8 mouse cellular contexts compared by ENCODE assay signal in genomic region chr11:69754701-69755100, GRCm38 (mm10). TPM values are rescaled to one million over a fixed set of nuclear protein-coding genes. Genes with fewer than 3 reads are reported as not detected.
DNase-seq lines count a peak whose midpoint lies in the region; ATAC-seq and TF ChIP-seq lines count a peak whose summit lies in the region.

No protein-coding gene starts in this region.

- H3K4me3 ChIP-seq in forebrain, embryonic 10.5 days, result peak overlapping the region; percentile 66; the same call in 1 of the 2 replicates
- H3K4me3 ChIP-seq in forebrain, embryonic 11.5 days (ENCODE audit: low read depth, low read length), result no peak overlapping the region
- H3K4me3 ChIP-seq in C2C12 (ENCODE audit: insufficient read depth, poor library complexity, severe bottlenecking), result no peak overlapping the region

- no peaks in the 10 kb centered on the region for H3K27me3 ChIP-seq in forebrain, embryonic 10.5 days (ENCODE audit: poor library complexity, severe bottlenecking)
- H3K27me3 ChIP-seq in forebrain, embryonic 11.5 days (ENCODE audit: control insufficient read depth, insufficient read depth, low read length), result no peaks in the 10 kb centered on the region
- H3K27me3 ChIP-seq in C2C12 (ENCODE audit: control insufficient read depth, insufficient read depth, insufficient read length), result no peaks in the 10 kb centered on the region

- H3K9me3 ChIP-seq in forebrain, embryonic 10.5 days, result no peaks in the 10 kb centered on the region
- no peaks in the 10 kb centered on the region for H3K9me3 ChIP-seq in forebrain, embryonic 11.5 days (ENCODE audit: control insufficient read depth, low read length)

- WGBS in forebrain, embryonic 10.5 days, result 69% methylated on average over 3 of the region's 3 CpGs
- 63% methylated on average over 3 of the region's 3 CpGs for WGBS in forebrain, embryonic 11.5 days

- H3K79me3 ChIP-seq in C2C12 (ENCODE audit: low read depth), result peaks cover 84% of the 10 kb centered on the region

- H3K79me2 ChIP-seq in C2C12 (ENCODE audit: control insufficient read depth, insufficient read depth), result peaks cover 85% of the 10 kb centered on the region

- peaks cover 19% of the 10 kb centered on the region for H3K36me3 ChIP-seq in forebrain, embryonic 10.5 days (replicated peaks)
- H3K36me3 ChIP-seq in forebrain, embryonic 11.5 days (ENCODE audit: control insufficient read depth, insufficient read depth, low read length), result no peaks in the 10 kb centered on the region
- peaks cover 45% of the 10 kb centered on the region for H3K36me3 ChIP-seq in C2C12 (ENCODE audit: control insufficient read depth, insufficient read depth)

- H3K4me1 ChIP-seq in forebrain, embryonic 10.5 days, result peaks cover 49% of the 10 kb centered on the region
- H3K4me1 ChIP-seq in forebrain, embryonic 11.5 days (replicated peaks; ENCODE audit: control insufficient read depth, insufficient read depth, low read length), result peaks cover 7% of the 10 kb centered on the region

- no peak overlapping the region for H3K9ac ChIP-seq in forebrain, embryonic 11.5 days (ENCODE audit: low read length)

- H3K27ac ChIP-seq in forebrain, embryonic 10.5 days, result no peak overlapping the region
- no peak overlapping the region for H3K27ac ChIP-seq in forebrain, embryonic 11.5 days (ENCODE audit: low read depth, low read length)

- ATAC-seq in forebrain, embryonic 11.5 days (replicated peaks; ENCODE audit: low FRiP score), result no peak

- no peak overlapping the region for H3ac ChIP-seq in C2C12 (ENCODE audit: control insufficient read depth, insufficient read length, low read depth)

- DNase-seq in forebrain, embryonic 10.5 days (ENCODE audit: extremely low spot score, low spot score), result no peak
- no peak for DNase-seq in forebrain, embryonic 11.5 days (ENCODE audit: low spot score)
- DNase-seq in cerebellum, postnatal 10 days, result peak; percentile 74 to 83
- peak; percentile 92 for DNase-seq in induced T-regulatory cell, adult 2 months (ENCODE audit: low read depth)
- peak; percentile 35 for DNase-seq in mesoderm, embryonic 11.5 days (ENCODE audit: low read depth, low spot score)
- DNase-seq in right cerebral cortex, postnatal 4 days, result no peak
- no peak for DNase-seq in gastrocnemius, postnatal 10 days

- peak; percentile 25 for TF ChIP-seq CTCF in C2C12 (IDR thresholded peaks at IDR 0.05; ENCODE audit: control insufficient read depth, insufficient read depth, insufficient read length)

- no peak overlapping the region for H3K4me2 ChIP-seq in forebrain, embryonic 11.5 days (ENCODE audit: low read depth, low read length, severe bottlenecking)

TF ChIP-seq in C2C12, 6 proteins besides CTCF, POLR2A, EP300 and RAD21:
- TF ChIP-seq MYOD1 (IDR thresholded peaks at IDR 0.05; ENCODE audit: control insufficient read depth, insufficient read length, low read depth) (no peak), FOSL1 (IDR thresholded peaks at IDR 0.05; ENCODE audit: insufficient read depth, low read length, poor library complexity, severe bottlenecking) (no peak), USF1 (IDR thresholded peaks at IDR 0.05; ENCODE audit: low read depth) (no peak), MAX (IDR thresholded peaks at IDR 0.05) (peak; percentile 29), CEBPB (IDR thresholded peaks at IDR 0.05; ENCODE audit: low read depth) (no peak)
TF ChIP-seq in C2C12: peak in this region for 1.

RNA-seq across cellular contexts. Expression of gene Polr2a, which starts 3.7 kb away (rescaled TPM):
- polyA plus RNA-seq in forebrain, embryonic 10.5 days (2016; fragmentation: Nextera tagmentation; extraction: Ambion mirVana), result 32.9 and 34.5 TPM in 2 replicates
- polyA plus RNA-seq in forebrain, embryonic 11.5 days (2014; fragmentation: Nextera tagmentation; extraction: Ambion mirVana), result 61.2 and 65.7 TPM in 2 replicates
- 84.2 TPM for polyA plus RNA-seq in C2C12 (2012; fragmentation: generic; extraction: Trizol)
- 10 to 100 TPM; 45.9 to 49.4 TPM for total RNA-seq in gastrocnemius, postnatal 10 days (2021)

RNA-seq across cellular contexts. Expression of gene Slc35g3, which starts 7.1 kb away (rescaled TPM):
- 0.14 TPM in 1 of 2 replicates, not detected in the other for polyA plus RNA-seq in forebrain, embryonic 10.5 days (2016; fragmentation: Nextera tagmentation; extraction: Ambion mirVana)
- not detected in 2 replicates for polyA plus RNA-seq in forebrain, embryonic 11.5 days (2014; fragmentation: Nextera tagmentation; extraction: Ambion mirVana)
- polyA plus RNA-seq in C2C12 (2012; fragmentation: generic; extraction: Trizol), result 0.08 TPM
- total RNA-seq in gastrocnemius, postnatal 10 days (2021), result not detected

RNA-seq across cellular contexts. Expression of gene Zbtb4, which starts 11.0 kb away (rescaled TPM):
- 0.46 and 0.77 TPM in 2 replicates for polyA plus RNA-seq in forebrain, embryonic 10.5 days (2016; fragmentation: Nextera tagmentation; extraction: Ambion mirVana)
- 1.1 and 1.4 TPM in 2 replicates for polyA plus RNA-seq in forebrain, embryonic 11.5 days (2014; fragmentation: Nextera tagmentation; extraction: Ambion mirVana)
- polyA plus RNA-seq in C2C12 (2012; fragmentation: generic; extraction: Trizol), result 3.0 TPM
- total RNA-seq in gastrocnemius, postnatal 10 days (2021), result 10 to 100 TPM; 21.0 to 29.3 TPM

RNA-seq across cellular contexts. Expression of gene Chrnb1, which starts 41.0 kb away (rescaled TPM):
- 1.0 and 1.5 TPM in 2 replicates for polyA plus RNA-seq in forebrain, embryonic 10.5 days (2016; fragmentation: Nextera tagmentation; extraction: Ambion mirVana)
- polyA plus RNA-seq in forebrain, embryonic 11.5 days (2014; fragmentation: Nextera tagmentation; extraction: Ambion mirVana), result 0.73 and 1.1 TPM in 2 replicates
- 37.7 TPM for polyA plus RNA-seq in C2C12 (2012; fragmentation: generic; extraction: Trizol)
- total RNA-seq in gastrocnemius, postnatal 10 days (2021), result 100 to 1,000 TPM; 105 to 124 TPM

RNA-seq across cellular contexts. Expression of gene Fgf11, which starts 47.0 kb away (rescaled TPM):
- polyA plus RNA-seq in forebrain, embryonic 10.5 days (2016; fragmentation: Nextera tagmentation; extraction: Ambion mirVana), result 0.73 TPM in 2 replicates
- 1.3 and 1.7 TPM in 2 replicates for polyA plus RNA-seq in forebrain, embryonic 11.5 days (2014; fragmentation: Nextera tagmentation; extraction: Ambion mirVana)
- 4.2 TPM for polyA plus RNA-seq in C2C12 (2012; fragmentation: generic; extraction: Trizol)
- total RNA-seq in gastrocnemius, postnatal 10 days (2021), result 10 to 100 TPM; 10.5 to 12.2 TPM

Comparison
In these comparisons a context has a peak if more than half of its experiments do, and no peak if none do; other contexts are left out.
1. DNase-seq: peak in cerebellum, postnatal 10 days (2 of 2), induced T-regulatory cell, adult 2 months (single experiment) and mesoderm, embryonic 11.5 days (single experiment); none in forebrain, embryonic 10.5 days (single experiment), forebrain, embryonic 11.5 days (single experiment), right cerebral cortex, postnatal 4 days (single experiment) and gastrocnemius, postnatal 10 days (single experiment).